Mouse (Mus musculus) A20 (cell line): Measurements from ENCODE around the gene Tns4.

ENCODE experiments used
- DNase-seq: peaks from one replicate; pipeline ENCODE4 v3.0.0-alpha.2; 2011; ENCODE audit warnings: low read depth, low spot score

Gene Tns4

DNA sequence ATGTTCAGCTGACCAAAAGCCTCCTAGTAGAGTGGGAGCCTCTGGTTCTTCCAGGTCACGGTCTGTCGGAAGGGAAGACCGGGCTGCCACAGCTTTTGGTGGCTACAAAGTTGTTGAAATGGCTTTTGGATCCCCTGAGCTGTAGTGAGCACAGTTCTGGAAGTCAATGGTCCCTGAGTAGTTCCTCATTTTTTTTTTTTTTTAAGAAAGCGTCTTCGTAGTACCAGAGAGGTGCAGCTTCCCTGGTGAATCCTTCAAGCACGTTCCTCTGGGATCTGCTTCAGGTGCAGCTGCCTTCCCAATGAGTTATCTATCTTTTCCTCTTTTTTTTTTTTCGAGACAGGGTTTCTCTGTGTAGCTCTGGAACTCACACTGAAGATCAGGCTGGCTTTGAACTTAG is 4.6 kb upstream of the Tns4 start:
- DNase-seq = no peak

GRCm38 (mm10) chr11:99091666-99092065 is 2.6 kb upstream of the Tns4 start:
- no peak for DNase-seq

GRCm38 (mm10) chr11:99090391-99090790 is 1.3 kb upstream of the Tns4 start:
- no peak for DNase-seq

- no peak for DNase-seq
Measured at GRCm38 (mm10) chr11:99088486-99088885, 620 bp downstream of the Tns4 start.

- DNase-seq = no peak
Measured at GRCm38 (mm10) chr11:99084366-99084765, 4.7 kb downstream of the Tns4 start.

DNA sequence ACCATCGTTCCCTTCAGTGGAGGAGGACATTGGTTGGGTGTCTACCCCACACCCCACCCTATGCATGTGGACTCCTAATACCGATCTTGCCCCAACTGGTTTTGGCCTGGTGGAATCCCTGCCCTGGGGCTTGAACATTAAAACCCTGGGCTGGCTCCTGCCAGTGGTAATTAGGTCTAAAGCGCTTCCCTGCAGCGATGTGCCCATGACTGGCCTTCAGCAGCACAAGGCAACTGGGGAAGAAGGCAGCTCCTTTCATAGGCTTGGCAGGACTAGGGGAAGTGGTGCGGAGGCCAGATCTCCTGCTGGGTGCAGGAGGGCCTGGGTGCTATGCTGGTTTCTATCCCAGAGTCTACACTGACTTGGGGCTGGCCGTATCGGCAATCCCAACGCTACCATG is 5.6 kb downstream of the Tns4 start:
- DNase-seq = no peak

GRCm38 (mm10) chr11:99082098-99082497 is 7.0 kb downstream of the Tns4 start:
- DNase-seq = no peak

DNA sequence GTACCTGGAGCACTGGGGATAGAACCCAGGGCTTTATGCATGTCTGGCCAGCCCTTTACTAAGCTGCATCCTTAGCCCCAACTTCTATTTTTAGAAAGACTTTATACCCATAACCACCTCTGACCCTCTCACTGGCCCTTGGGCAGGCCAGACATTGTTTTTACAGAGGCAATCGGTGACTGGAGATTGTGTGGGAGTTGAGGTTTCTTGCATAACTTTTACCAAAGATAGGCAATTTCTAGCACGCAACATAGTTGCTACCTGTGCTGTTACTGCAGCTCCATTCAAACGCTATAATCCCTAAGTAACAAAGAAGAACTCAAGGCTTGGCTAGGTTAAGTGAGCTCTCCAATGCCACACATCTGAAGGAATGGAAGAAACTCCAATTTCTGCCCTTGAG is 7.5 kb downstream of the Tns4 start:
- DNase-seq = no peak

DNA sequence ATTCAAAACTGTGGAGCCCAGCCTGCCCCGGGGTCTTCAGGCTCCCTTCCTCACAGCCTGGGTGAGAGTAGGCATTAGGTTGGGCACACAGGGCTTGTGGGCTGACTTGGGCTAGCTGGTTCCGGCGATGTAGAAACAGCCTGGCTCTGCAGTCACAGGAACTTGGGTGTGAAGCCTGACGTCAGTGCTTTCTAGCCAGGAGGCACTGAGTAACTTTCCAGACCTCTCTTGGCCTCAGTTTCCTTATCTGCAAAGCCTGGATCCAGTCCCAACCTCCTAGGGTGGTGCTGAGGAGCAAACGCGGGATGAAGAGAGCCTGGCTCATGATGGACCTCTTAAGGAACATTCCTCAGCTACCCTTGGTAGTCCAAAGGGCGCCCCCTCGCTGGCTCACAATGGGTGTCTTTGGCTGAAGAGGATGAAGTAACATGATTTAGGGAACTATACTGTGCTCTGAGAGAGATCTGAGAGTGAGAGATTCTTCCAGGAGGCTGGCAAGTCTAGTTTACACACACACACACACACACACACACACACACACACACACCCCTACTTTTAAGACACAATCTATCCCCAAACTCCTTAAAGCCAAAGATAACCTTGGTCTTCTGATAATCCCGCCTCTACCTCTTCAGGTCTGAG is 8.1 kb downstream of the Tns4 start:
- no peak for DNase-seq

DNA sequence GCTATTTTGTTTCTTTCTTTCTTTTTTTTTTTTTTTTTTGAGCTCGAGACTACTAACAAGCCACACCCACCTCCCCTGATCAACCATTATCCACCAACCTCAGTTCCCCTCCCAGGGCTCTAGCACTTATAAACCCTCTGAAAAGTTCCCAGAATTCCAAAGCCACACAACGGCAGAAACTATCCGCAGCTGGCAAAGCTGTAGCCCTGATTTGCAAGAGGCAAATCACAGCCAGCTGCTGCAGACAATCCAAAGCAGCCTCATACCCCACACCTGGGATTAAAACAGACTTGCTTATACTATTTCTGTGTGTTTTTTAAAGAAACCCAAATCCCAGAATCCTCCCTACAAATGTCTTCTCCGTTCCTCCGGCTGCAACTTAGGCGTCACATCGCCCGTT is 11.2 kb downstream of the Tns4 start:
- no peak for DNase-seq

GRCm38 (mm10) chr11:99076744-99077319 is 12.3 kb downstream of the Tns4 start:
- no peak for DNase-seq

DNA sequence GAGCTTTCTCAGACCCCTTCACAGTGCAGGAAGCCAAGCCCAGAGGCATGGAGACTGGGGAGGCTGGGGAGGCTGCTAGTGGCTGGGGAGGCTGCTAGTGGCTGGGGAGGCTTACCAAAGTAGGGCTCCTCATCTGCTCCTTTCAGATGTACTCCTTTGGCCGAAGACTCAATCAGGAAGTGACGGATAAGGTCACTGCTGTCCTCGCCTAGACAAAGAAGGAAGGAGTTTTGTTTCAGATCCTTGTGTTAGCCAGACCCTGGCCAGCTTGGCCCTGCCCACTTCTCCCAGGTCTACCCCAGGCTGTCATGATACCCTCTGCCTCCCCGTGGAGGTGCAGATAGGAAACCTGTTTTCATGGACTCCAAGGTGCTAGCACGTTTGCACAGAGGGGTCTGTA is 15.3 kb downstream of the Tns4 start:
- no peak for DNase-seq

DNA sequence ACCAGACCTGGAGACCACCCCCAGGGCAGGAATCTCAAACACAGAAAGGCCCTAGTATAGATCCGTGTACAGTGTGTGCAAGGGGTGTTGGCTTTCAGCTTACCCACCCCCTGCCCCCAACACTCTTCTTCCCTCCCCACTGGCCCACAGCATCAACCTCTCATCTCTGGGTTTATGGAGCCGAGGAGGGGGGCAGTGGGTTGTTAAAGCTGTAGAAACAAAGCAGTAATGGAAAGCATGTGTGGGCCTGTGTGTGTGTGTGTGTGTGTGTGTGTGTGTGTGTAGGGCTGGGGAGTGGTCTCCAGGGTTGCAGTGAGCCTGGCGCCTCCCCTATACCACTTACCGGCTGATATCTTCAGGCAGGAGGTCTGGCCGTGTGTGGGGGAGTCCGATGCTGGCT is 17.2 kb downstream of the Tns4 start:
- DNase-seq = no peak

DNA sequence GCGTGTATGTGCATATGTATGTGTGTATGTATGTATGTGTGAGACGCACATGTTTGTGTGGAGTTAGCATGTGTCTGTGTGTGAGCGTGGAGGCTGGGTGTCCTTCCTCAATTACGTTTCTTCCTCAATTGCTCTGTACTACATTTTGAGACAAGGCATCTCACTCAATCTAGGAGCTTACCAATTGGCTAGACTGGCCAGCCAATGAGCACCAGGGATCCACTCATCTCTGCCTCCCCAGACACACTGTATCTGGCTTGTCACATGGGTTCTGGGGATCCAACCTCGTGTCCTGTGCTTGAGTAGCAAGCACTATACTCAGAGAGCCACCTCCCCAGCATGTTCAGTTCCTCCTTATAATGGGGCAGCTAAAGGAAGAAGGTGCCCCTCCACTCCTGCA is 20.7 kb downstream of the Tns4 start:
- no peak for DNase-seq

GRCm38 (mm10) chr11:99067591-99067990 is 21.5 kb downstream of the Tns4 start:
- no peak for DNase-seq

DNA sequence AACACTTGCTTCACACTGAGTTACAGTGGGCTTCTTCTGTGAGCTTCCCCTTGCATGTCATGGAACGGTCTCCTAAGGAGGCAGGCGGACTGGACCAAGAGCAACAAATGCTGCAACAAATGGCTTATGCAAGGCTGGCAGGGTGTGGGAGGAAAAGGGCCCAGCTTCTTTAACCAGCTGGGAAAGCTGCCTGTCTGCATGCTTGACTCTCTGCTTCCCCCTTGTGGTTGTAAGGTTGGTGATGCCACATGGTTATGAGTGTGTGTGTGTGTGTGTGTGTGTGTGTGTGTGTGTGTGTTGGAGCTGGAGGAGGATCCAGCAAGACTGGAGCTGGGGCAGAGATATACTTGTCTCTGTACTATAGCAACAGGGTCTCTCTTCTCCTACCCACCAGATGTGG is 23.1 kb downstream of the Tns4 start:
- peak; percentile 76 for DNase-seq

DNA sequence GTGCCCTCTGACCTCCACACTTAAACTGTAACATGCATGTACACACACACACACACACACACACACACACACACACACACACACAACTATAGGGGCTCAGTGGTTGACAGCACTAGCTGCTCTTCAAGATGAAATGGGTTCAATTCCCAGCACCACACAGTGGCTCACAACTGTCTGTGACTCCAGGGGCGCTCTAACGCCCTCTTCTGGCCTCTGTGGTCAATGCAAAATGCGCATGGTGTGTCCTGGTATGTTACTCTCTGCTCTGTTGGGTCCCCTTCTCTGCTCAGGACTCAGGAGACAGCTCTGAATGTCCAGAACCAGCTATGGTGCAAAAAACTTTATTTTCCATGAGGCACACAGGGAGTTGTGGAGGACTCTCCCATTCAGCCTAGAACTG is 23.8 kb downstream of the Tns4 start:
- no peak for DNase-seq

DNA sequence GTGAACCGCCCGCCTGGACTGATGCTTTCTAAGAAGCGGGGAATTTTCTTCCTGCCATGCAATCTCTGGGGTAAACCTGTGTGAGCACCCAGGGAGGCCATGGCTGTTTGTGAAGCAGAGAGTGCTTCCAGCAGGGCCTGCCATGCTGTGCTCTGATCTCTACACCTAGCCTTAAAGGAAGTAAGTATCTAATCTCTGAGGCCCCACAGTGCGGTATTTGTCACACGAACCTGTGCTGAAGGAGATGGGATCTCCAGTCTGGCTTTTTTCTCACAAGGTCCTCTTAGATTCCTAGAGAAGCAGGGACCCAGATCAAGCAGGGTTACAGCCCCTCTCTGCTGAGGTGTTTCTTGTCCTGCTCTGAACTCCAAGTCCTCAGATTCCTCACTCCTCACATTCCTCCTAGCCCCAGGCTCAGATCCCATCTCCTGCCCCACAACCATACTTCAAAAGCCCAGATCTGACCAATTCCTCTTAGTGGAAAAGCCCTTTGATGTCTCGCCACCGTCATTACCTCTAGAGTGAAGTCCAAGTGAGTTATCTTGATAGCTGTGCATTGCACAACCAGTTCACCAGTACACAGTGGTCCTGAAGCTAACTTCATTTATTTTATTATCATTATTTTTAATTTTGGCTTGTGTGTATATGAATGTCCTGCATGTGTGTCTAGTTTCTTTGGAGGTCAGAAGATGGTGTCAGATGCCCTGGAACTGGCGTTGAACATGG is 25.5 kb downstream of the Tns4 start:
- no peak for DNase-seq

DNA sequence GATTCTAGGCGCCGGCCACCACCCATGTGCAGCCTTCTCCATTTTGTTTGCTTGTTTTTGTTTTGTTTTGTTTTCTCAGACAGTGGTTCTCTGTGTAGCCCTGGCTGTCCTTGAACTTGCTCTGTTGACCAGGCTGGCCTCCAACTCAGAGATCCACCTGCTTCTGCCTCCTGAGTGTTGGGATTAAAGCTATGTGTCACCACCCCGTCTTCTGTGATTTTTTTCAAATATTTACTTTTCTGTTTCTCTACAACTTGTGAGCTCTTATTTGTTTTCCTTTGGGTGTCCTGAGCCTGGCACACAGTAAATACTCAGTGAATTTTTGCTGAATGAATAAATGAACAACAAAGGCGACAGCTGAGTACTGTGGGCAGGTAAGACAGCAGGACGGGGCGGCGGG is 26.4 kb downstream of the Tns4 start:
- no peak for DNase-seq

- DNase-seq = no peak
Measured at GRCm38 (mm10) chr11:99060435-99060834, 28.7 kb downstream of the Tns4 start.

GRCm38 (mm10) chr11:99055571-99056452 is 33.3 kb downstream of the Tns4 start:
- DNase-seq = no peak

GRCm38 (mm10) chr11:99055143-99055542 is 34.0 kb downstream of the Tns4 start:
- DNase-seq = no peak
